Mouse (Mus musculus) c-Kit-negative CD71-positive TER-119-positive erythroid progenitor cells, embryonic 14.5 days (primary cell): Measurements from ENCODE around the gene Taf5l.
A peak's percentile ranks its signal among the peaks of the same experiment; 100 is the strongest.
"Not testable (repeated sequence)": the region's sequence is repeated elsewhere in the genome, so short reads cannot be mapped to it uniquely, and the experiment has no call there.

Experiments
- DNase-seq: peaks from one replicate; pipeline ENCODE4 v3.0.0-alpha.2; 2013; ENCODE audit warnings: low read depth, low spot score

Taf5l gene

DNA sequence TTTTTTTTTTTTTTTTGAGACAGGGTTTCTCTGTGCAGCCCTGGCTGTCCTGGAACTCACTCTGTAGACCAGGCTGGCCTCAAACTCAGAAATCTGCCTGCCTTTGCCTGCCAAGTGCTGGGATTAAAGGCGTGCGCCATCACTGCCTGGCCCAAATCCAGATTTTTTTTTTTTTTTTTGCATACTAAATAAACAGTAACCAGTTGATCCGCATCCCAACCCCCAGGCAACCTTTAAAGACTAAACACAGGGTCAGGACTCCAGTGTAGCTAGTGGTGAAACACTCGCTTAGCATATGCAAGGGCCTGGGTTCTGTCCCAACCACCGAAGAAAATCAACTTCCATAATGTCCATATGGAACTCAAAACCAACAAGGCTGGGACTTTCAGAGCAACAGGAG lies 60.6 kb downstream of the Taf5l start:
- DNase-seq, result not testable (repeated sequence)

DNA sequence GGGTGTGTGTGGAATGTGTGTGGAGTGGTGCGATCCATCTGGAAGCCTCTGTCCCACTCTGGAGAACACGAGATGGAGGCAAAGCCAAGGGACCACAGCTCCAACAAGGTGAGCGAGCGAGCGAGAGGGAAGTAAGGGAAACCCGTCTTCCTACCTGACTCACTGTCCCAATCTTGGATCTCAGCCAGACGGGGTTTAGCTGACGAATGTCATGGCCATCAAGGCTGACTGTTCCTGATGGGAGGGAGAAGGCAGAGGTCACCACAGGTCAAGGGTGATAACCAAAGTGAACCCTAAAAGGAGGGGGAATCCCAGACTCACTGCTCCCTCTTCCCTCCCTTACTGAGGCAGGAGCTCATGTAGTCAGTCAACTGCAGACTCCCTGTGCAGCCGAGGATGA lies 61.1 kb downstream of the Taf5l start:
- DNase-seq, result no peak

DNA sequence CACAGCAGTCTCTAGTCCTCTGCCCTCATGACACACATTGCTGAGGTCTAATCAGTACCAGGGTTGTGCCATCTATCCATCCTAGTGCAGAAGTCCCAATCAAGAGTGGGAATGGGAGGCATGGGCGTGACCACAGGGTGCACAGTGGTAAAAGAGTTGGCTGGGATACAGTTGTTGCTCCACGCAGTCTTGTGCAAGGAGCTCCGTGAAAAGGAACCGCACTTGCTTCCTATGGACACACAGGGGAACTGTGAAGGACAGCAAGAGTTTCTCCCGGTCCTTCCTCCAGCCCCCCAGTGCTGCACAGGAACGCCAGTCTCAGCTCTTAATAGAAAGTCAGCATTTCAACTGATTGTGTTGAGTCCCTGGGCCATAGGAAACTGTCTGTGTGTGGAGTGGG lies 61.7 kb downstream of the Taf5l start:
- DNase-seq, result no peak

DNA sequence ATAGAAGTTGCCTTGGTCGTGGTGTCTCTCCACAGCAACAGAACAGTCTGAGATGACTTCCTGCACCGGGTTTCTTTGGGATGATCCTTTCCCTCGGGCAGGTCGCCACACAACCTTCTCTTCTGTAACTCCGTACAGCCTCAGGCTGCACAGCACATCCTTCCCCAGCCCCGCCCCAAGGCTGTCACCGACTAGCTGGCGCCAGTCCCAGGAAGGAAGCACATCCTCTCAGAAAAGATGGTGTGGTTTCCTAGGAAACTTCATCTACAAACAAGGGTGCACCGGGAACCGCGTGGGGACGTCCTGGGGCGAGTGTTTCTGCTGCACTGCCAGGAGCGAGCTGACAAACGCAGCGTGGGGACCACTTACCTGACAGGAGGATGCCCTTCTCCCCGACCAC lies 63.1 kb downstream of the Taf5l start:
- DNase-seq, result no peak

DNA sequence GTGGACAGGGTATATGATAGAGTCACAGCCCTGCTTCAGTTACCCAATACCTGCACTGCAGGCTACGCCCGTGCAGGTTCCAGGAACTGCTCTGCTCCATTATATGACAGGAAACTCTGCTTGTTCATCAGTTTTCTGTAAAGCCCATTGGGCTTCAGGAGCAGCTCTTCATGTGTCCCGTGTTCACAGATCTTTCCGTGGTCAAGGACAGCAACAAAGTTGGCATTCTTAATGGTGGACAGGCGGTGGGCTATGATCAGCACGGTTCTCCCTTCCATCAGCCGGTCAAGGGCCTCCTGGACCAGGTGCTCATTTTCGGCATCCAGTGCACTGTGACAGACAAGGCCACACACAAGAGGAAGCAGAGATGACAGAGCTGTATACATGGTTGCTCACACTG lies 67.0 kb downstream of the Taf5l start:
- DNase-seq, result no peak

DNA sequence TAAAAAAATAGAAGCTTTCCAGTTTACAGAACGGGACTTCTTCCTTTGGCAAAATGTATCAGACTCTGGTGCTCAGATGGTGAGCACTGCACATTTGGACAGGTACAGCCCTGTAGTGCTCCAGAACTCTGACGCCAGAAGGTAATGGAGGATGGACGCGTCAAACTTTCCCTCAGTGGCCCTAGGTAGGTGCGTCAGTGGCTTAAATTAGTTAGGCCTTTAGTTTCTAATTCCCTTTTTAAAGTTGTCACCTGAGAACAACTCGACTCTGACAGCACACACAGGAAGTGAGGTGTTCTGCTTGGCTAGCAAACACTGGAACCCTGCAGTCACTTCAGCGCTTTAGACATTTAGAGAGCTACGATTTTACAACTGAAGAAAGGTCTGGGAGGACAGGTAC lies 67.5 kb downstream of the Taf5l start:
- DNase-seq, result no peak

DNA sequence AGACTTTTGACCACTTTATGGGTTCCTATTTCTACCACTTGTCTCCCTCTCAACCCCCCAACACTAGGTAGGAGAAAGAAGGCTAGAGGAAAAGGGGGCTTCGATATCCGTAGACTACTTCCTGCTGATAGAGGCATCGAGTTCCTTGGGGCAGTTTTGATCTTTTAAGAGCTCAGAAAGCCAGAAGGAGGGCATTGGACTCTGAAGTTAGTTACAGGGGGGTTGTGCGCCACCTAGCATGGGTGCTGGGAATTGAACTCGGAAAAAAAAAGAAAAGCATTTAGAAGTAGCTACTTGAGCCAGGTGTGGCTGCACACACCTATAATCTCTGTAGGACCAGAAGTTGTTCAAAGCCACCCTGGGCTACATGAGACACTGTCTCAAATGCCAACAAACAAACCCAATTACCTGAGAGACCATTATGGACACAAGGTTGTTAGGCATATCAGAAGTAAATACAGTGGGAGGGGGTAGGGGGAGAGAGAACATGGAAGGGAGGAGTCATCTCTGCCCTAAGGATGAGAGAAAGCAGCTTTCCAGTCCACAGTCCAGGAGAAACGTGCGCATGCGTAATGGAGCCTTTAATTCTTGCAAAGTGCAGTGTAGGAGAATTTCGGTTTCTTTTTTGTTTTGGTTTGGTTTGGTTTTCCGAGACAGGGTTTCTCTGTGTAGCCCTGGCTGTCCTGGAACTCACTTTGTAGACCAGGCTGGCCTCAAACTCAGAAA lies 71.0 kb downstream of the Taf5l start:
- DNase-seq, result peak; percentile 60

DNA sequence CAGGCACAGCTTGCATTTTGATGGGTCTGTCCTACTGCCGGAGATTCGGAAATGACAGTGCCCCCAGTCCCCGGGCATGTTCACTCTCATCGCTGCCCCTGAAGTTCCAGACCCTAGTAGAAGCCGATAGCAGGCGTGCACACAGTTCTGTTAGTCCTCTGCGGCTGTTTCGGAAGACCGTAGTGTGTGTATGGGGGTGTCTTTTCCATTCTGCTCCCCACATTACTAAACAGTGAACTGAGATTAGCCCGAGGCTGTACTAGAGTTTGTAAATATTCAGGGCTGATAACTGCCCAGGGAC lies 71.6 kb downstream of the Taf5l start:
- DNase-seq, result no peak

DNA sequence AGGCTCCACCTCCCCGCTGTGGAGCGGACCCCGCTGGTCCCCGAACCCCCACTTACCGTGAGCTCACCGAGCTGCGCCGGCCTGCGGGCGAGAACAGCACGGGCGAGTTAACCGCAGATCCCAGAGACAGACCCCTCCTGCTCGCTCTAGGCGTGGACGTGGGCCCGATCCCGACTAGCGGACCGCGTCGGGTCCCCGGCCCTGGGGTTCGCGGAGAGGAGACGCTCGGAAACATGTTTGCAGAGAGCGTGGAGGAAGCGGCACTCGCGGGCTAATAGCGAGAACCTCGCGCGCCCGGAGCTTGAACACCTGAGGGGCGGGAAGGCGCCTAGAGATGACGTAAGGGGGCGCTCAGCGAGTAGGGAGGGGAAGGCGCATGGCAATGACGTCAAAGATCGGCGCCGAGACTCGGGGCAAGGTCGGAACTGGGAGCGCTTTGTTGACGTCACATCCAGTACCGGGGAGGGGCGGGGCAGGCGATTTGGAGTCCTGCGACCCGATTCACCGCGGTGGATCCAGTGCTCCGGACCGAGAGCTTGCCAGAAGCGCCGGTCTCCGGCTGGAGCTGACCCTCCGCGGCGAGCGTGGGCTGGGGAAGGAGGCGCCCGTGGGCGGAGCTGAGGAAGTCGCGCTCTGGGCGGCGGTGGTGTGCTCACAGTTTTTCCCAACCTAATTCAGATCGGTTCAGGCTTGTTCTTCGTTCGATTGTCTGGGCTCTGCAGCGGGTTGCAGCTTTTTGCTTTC lies 72.1 kb downstream of the Taf5l start, which contains the start of gene Nup133:
TSS of gene Nup133 (minus strand) at position 324 of the 744 bp plus-strand sequence.
- peak; percentile 98 for DNase-seq
